Mouse (Mus musculus) forebrain, embryonic 15.5 days (tissue): ENCODE results near the gene Ctbs. TPM values are rescaled to one million over a fixed set of nuclear protein-coding genes. Genes with fewer than 3 reads are reported as not detected.

Experiments
- ATAC-seq: fragments of 200-750 bp; cut with Nextera tagmentation; replicated peaks from 2 replicates; pipeline ENCODE4 v1.8.0; 2017; ENCODE audit warnings: mild to moderate bottlenecking, moderate TSS enrichment, moderate library complexity
- H3K27ac ChIP-seq: fragments of 300-500 bp; sonication (generic); replicated peaks from 2 replicates; pipeline ENCODE4 v1.5.1; 2015; ENCODE audit warnings: mild to moderate bottlenecking, inconsistent platforms
- H3K27me3 ChIP-seq: fragments of 300-500 bp; sonication (generic); 2 replicates; pipeline ENCODE4 v1.6.1; 2015; ENCODE audit warnings: inconsistent platforms
- H3K36me3 ChIP-seq: fragments of 300-500 bp; sonication (generic); 2 replicates; pipeline ENCODE4 v1.6.1; 2015; ENCODE audit warnings: mild to moderate bottlenecking, inconsistent platforms
- H3K4me1 ChIP-seq: fragments of 300-500 bp; sonication (generic); 2 replicates; pipeline ENCODE4 v1.6.1; 2015; ENCODE audit warnings: inconsistent platforms
- H3K4me2 ChIP-seq: fragments of 300-500 bp; sonication (generic); replicated peaks from 2 replicates; pipeline ENCODE4 v1.6.1; 2015; ENCODE audit warnings: mild to moderate bottlenecking, inconsistent platforms
- H3K4me3 ChIP-seq: fragments of 300-500 bp; sonication (generic); 2 replicates; pipeline ENCODE4 v1.5.1; 2015; ENCODE audit warnings: mild to moderate bottlenecking, inconsistent platforms
- H3K9ac ChIP-seq: fragments of 300-500 bp; sonication (generic); replicated peaks from 2 replicates; pipeline ENCODE4 v1.6.1; 2015; ENCODE audit warnings: mild to moderate bottlenecking, inconsistent platforms
- H3K9me3 ChIP-seq: fragments of 300-500 bp; sonication (generic); 2 replicates; pipeline ENCODE4 v1.6.1; 2016; ENCODE audit warnings: inconsistent platforms
- WGBS: fragments of 180-500 bp; shearing (Covaris S2); methylation state at CpG from one replicate; pipeline ENCODE4 v1.1.7; 2015; ENCODE audit warnings: mixed read lengths; 5-methylcytosine and 5-hydroxymethylcytosine counted together
- polyA plus RNA-seq: library from polyadenylated mRNA; unstranded; fragments of >200 nt; fragmentation: Nextera tagmentation; extraction: Ambion mirVana; gene quantifications from 2 replicates; pipeline ENCODE4 v1.2.1, GENCODE M21; 2015

Ctbs gene
- polyA plus RNA-seq, 1 experiment from 2014 or later: 4.0 TPM

GRCm38 (mm10) chr3:146450371-146450841 lies 811 bp downstream of the Ctbs start:
- under 1% methylated on average over 29 of the region's 29 CpGs for WGBS
- no peaks in the 10 kb centered on the region for H3K9me3 ChIP-seq
- peaks cover 9% of the 10 kb centered on the region for H3K4me1 ChIP-seq
- peak overlapping the region; percentile 58 for H3K9ac ChIP-seq
- H3K36me3 ChIP-seq: peaks cover 4% of the 10 kb centered on the region; the same call in 1 of the 2 replicates
- peak overlapping the region; percentile 63 for H3K27ac ChIP-seq
- peak overlapping the region; percentile 52 for H3K4me3 ChIP-seq
- H3K27me3 ChIP-seq: no peaks in the 10 kb centered on the region
- peak; percentile 99 for ATAC-seq
- H3K4me2 ChIP-seq: peak overlapping the region; percentile 69

GRCm38 (mm10) chr3:146451375-146451774 lies 1.8 kb downstream of the Ctbs start:
- no peak overlapping the region for H3K4me2 ChIP-seq

GRCm38 (mm10) chr3:146462939-146463338 lies 13.3 kb downstream of the Ctbs start:
- H3K27me3 ChIP-seq: no peaks in the 10 kb centered on the region
- WGBS: 72% methylated on average over 2 of the region's 2 CpGs
- H3K9me3 ChIP-seq: no peaks in the 10 kb centered on the region
- no peak overlapping the region for H3K4me2 ChIP-seq
- ATAC-seq: no peak
- H3K9ac ChIP-seq: no peak overlapping the region
- no peak overlapping the region for H3K4me3 ChIP-seq
- no peaks in the 10 kb centered on the region for H3K36me3 ChIP-seq
- no peaks in the 10 kb centered on the region for H3K4me1 ChIP-seq
- no peak overlapping the region for H3K27ac ChIP-seq

More at GRCm38 (mm10) chr3:146451375-146451774, 1.8 kb downstream of the Ctbs start:
- Histone ChIP-seq H3K9ac (no peak overlapping the region), H3K9me3 (no peaks in the 10 kb centered on the region), H3K4me1 (peaks cover 9% of the 10 kb centered on the region), H3K27ac (no peak overlapping the region), H3K27me3 (no peaks in the 10 kb centered on the region), H3K36me3 (no peaks in the 10 kb centered on the region), H3K4me3 (no peak overlapping the region)
- no peak for ATAC-seq
- 81% methylated on average over 5 of the region's 5 CpGs for WGBS

GRCm38 (mm10) chr3:146469226-146469625 lies 19.6 kb downstream of the Ctbs start:
- WGBS: 81% methylated on average over 2 of the region's 2 CpGs
- Histone ChIP-seq H3K36me3 (no peaks in the 10 kb centered on the region), H3K4me2 (no peak overlapping the region), H3K27me3 (no peaks in the 10 kb centered on the region), H3K27ac (no peak overlapping the region), H3K4me1 (no peaks in the 10 kb centered on the region), H3K9me3 (no peaks in the 10 kb centered on the region), H3K9ac (no peak overlapping the region), H3K4me3 (no peak overlapping the region)
- no peak for ATAC-seq

- WGBS: 68% methylated on average over 4 of the region's 4 CpGs
- Histone ChIP-seq H3K4me2 (no peak overlapping the region), H3K4me1 (no peaks in the 10 kb centered on the region)
Observed at GRCm38 (mm10) chr3:146472657-146473056, 23.1 kb downstream of the Ctbs start.

GRCm38 (mm10) chr3:146473741-146474140 lies 24.1 kb downstream of the Ctbs start:
- H3K4me3 ChIP-seq: no peak overlapping the region
- no peak overlapping the region for H3K4me2 ChIP-seq
- no peaks in the 10 kb centered on the region for H3K36me3 ChIP-seq
- no peaks in the 10 kb centered on the region for H3K4me1 ChIP-seq
- no peaks in the 10 kb centered on the region for H3K9me3 ChIP-seq
- H3K27me3 ChIP-seq: no peaks in the 10 kb centered on the region
- no peak overlapping the region for H3K9ac ChIP-seq
- no peak overlapping the region for H3K27ac ChIP-seq
- no peak for ATAC-seq

More at GRCm38 (mm10) chr3:146472657-146473056, 23.1 kb downstream of the Ctbs start:
- H3K9me3 ChIP-seq: no peaks in the 10 kb centered on the region
- H3K4me3 ChIP-seq: no peak overlapping the region
- H3K27ac ChIP-seq: no peak overlapping the region
- H3K27me3 ChIP-seq: no peaks in the 10 kb centered on the region
- H3K36me3 ChIP-seq: no peaks in the 10 kb centered on the region
- no peak overlapping the region for H3K9ac ChIP-seq
- ATAC-seq: no peak

GRCm38 (mm10) chr3:146474428-146474827 lies 24.8 kb downstream of the Ctbs start:
- Histone ChIP-seq H3K36me3 (no peaks in the 10 kb centered on the region), H3K27ac (no peak overlapping the region), H3K4me1 (no peaks in the 10 kb centered on the region), H3K27me3 (no peaks in the 10 kb centered on the region), H3K9ac (no peak overlapping the region), H3K9me3 (no peaks in the 10 kb centered on the region), H3K4me2 (no peak overlapping the region), H3K4me3 (no peak overlapping the region)
- 94% methylated on average over 3 of the region's 3 CpGs for WGBS
- ATAC-seq: no peak

- H3K27ac ChIP-seq: no peak overlapping the region
- no peaks in the 10 kb centered on the region for H3K4me1 ChIP-seq
- no peaks in the 10 kb centered on the region for H3K9me3 ChIP-seq
- no peaks in the 10 kb centered on the region for H3K36me3 ChIP-seq
- ATAC-seq: no peak
- H3K4me2 ChIP-seq: no peak overlapping the region
- no peak overlapping the region for H3K4me3 ChIP-seq
- no peaks in the 10 kb centered on the region for H3K27me3 ChIP-seq
- 73% methylated on average over 2 of the region's 2 CpGs for WGBS
- no peak overlapping the region for H3K9ac ChIP-seq
Observed at GRCm38 (mm10) chr3:146482044-146482443, 32.4 kb downstream of the Ctbs start.

- Histone ChIP-seq H3K4me1 (no peaks in the 10 kb centered on the region), H3K27me3 (no peaks in the 10 kb centered on the region), H3K9me3 (no peaks in the 10 kb centered on the region), H3K36me3 (no peaks in the 10 kb centered on the region), H3K9ac (no peak overlapping the region), H3K4me2 (no peak overlapping the region), H3K4me3 (no peak overlapping the region), H3K27ac (no peak overlapping the region)
- WGBS: 89% methylated on average over 4 of the region's 4 CpGs
- no peak for ATAC-seq
Observed at GRCm38 (mm10) chr3:146486464-146486863, 36.9 kb downstream of the Ctbs start.

GRCm38 (mm10) chr3:146494941-146495340 lies 45.3 kb downstream of the Ctbs start:
- Histone ChIP-seq H3K4me3 (no peak overlapping the region), H3K27ac (no peak overlapping the region), H3K9ac (no peak overlapping the region), H3K4me1 (peaks cover 8% of the 10 kb centered on the region; the same call in 1 of the 2 replicates), H3K36me3 (no peaks in the 10 kb centered on the region), H3K4me2 (no peak overlapping the region), H3K27me3 (no peaks in the 10 kb centered on the region), H3K9me3 (no peaks in the 10 kb centered on the region)
- no peak for ATAC-seq
- 42% methylated on average over 8 of the region's 8 CpGs for WGBS

- H3K4me2 ChIP-seq: peak overlapping the region; percentile 79
- peaks cover 28% of the 10 kb centered on the region for H3K4me1 ChIP-seq
- H3K27me3 ChIP-seq: no peaks in the 10 kb centered on the region
- no peak for ATAC-seq
- peak overlapping the region; percentile 62; the same call in 1 of the 2 replicates for H3K27ac ChIP-seq
- H3K4me3 ChIP-seq: peak overlapping the region; percentile 85
- WGBS: 3% methylated on average over 13 of the region's 13 CpGs
- no peaks in the 10 kb centered on the region for H3K9me3 ChIP-seq
- peak overlapping the region; percentile 78 for H3K9ac ChIP-seq
- peaks cover 6% of the 10 kb centered on the region for H3K36me3 ChIP-seq
Observed at GRCm38 (mm10) chr3:146498989-146499388, 49.4 kb downstream of the Ctbs start.

GRCm38 (mm10) chr3:146499431-146500002 lies 49.9 kb downstream of the Ctbs start, which contains the start of the genes Spata1 and Gng5:
TSS of gene Spata1 (minus strand) at chr3:146499753.
TSS of gene Gng5 (plus strand) at chr3:146499807.
- Histone ChIP-seq H3K4me1 (peaks cover 28% of the 10 kb centered on the region), H3K9me3 (no peaks in the 10 kb centered on the region), H3K36me3 (peaks cover 9% of the 10 kb centered on the region), H3K4me2 (peak within 1 kb of the TSS; percentile 79), H3K9ac (peak within 1 kb of the TSS; percentile 78), H3K4me3 (peak within 1 kb of the TSS; percentile 85), H3K27me3 (no peaks in the 10 kb centered on the region), H3K27ac (peak within 1 kb of the TSS; percentile 79)
- under 1% methylated on average over 69 of the region's 88 CpGs for WGBS
- ATAC-seq: peak; percentile 91
